Mouse (Mus musculus) gastrocnemius, adult 2 months (tissue): ENCODE measurements at regions not wholly inside any gene's neighbourhood (a gene's known extent, or its start where the extent isn't known, plus 50 kb on each side); places are given as distances from the start of the nearest gene placed in this dataset.
"Not testable (repeated sequence)": the region's sequence is repeated elsewhere in the genome, so short reads cannot be mapped to it uniquely, and the experiment has no call there.

Source experiments
- DNase-seq: peaks from one replicate; pipeline ENCODE4 v3.0.0; 2022
- H3K27ac ChIP-seq: fragments of 200-600 bp; 2 replicates; pipeline ENCODE4 v1.8.1; 2022; ENCODE audit warnings: mild to moderate bottlenecking
- H3K4me3 ChIP-seq: fragments of 200-600 bp; 2 replicates; pipeline ENCODE4 v1.8.1; 2022; ENCODE audit warnings: mild to moderate bottlenecking, moderate library complexity
- CTCF ChIP-seq: fragments of 200-600 bp; IDR thresholded peaks from 2 replicates; pipeline ENCODE4 v1.8.1; 2022; ENCODE audit warnings: antibody characterized with exemption, mild to moderate bottlenecking, moderate library complexity
- intact Hi-C: fragments of 180-260 bp; cut with DNase I; formaldehyde crosslinking; loops from one replicate; pipeline ENCODE4 v1.15.1; 2025

GRCm38 (mm10) chr13:3216070-3216469 lies 321.8 kb upstream of the Gdi2 start:
- intact Hi-C loops, H3K27ac ChIP-seq, H3K4me3 ChIP-seq, DNase-seq: not testable (repeated sequence)
- peak; percentile 43 for TF ChIP-seq CTCF

GRCm38 (mm10) chr13:3221005-3221621 lies 316.8 kb upstream of the Gdi2 start:
- H3K27ac ChIP-seq, H3K4me3 ChIP-seq, intact Hi-C loops, DNase-seq: not testable (repeated sequence)

- Histone ChIP-seq H3K4me3 (no peak overlapping the region), H3K27ac (no peak overlapping the region)
- intact Hi-C loops = no loop called here
- DNase-seq = no peak
- TF ChIP-seq CTCF = no peak
These were observed 316.2 kb upstream of the Gdi2 start for GRCm38 (mm10) chr13:3221622-3222021.

- intact Hi-C loops = no loop called here
- Histone ChIP-seq H3K4me3 (no peak overlapping the region), H3K27ac (no peak overlapping the region)
- TF ChIP-seq CTCF = no peak
- DNase-seq = no peak
These were observed 279.5 kb upstream of the Gdi2 start for GRCm38 (mm10) chr13:3258379-3258778.

- intact Hi-C loops, H3K27ac ChIP-seq, DNase-seq, H3K4me3 ChIP-seq: not testable (repeated sequence)
These were observed 261.7 kb upstream of the Gdi2 start for GRCm38 (mm10) chr13:3276130-3276529.
